Mouse (Mus musculus): ENCODE measurements at regions not wholly inside any gene's neighbourhood (a gene's known extent, or its start where the extent isn't known, plus 50 kb on each side); places are given as distances from the start of the nearest gene placed in this dataset.
"Not testable (repeated sequence)": the region's sequence is repeated elsewhere in the genome, so short reads cannot be mapped to it uniquely, and the experiment has no call there.

- DNase-seq (ENCODE audit: low read depth): no peak
- TF ChIP-seq POLR2A (IDR thresholded peaks at IDR 0.05; ENCODE audit: borderline replicate concordance, extremely low read depth, insufficient read depth, insufficient read length, poor library complexity, severe bottlenecking) (no peak), CTCF (IDR thresholded peaks at IDR 0.05; ENCODE audit: borderline replicate concordance, extremely low read depth, insufficient read depth, insufficient read length) (no peak)
Measured at GRCm38 (mm10) chr17:66206074-66206473, 82.8 kb downstream of the Ddx11 start.

GRCm38 (mm10) chr17:66207653-66208497 lies 84.6 kb downstream of the Ddx11 start:
- not testable (repeated sequence) for DNase-seq (ENCODE audit: low read depth)

- DNase-seq (ENCODE audit: low read depth): not testable (repeated sequence)
Measured at GRCm38 (mm10) chr17:66208803-66209515, 85.6 kb downstream of the Ddx11 start.

- DNase-seq (ENCODE audit: low read depth): no peak
- TF ChIP-seq POLR2A (IDR thresholded peaks at IDR 0.05; ENCODE audit: borderline replicate concordance, extremely low read depth, insufficient read depth, insufficient read length, poor library complexity, severe bottlenecking) (no peak), CTCF (IDR thresholded peaks at IDR 0.05; ENCODE audit: borderline replicate concordance, extremely low read depth, insufficient read depth, insufficient read length) (no peak)
Measured at GRCm38 (mm10) chr17:66211561-66211960, 88.2 kb downstream of the Ddx11 start.

- DNase-seq (ENCODE audit: low read depth): no peak
- TF ChIP-seq CTCF (IDR thresholded peaks at IDR 0.05; ENCODE audit: borderline replicate concordance, extremely low read depth, insufficient read depth, insufficient read length): no peak
Measured at GRCm38 (mm10) chr17:66212616-66213015, 89.3 kb downstream of the Ddx11 start.

GRCm38 (mm10) chr17:66218321-66218720 lies 95.0 kb downstream of the Ddx11 start:
- DNase-seq (ENCODE audit: low read depth): no peak
- no peak for TF ChIP-seq POLR2A (IDR thresholded peaks at IDR 0.05; ENCODE audit: borderline replicate concordance, extremely low read depth, insufficient read depth, insufficient read length, poor library complexity, severe bottlenecking)
- no peak for TF ChIP-seq CTCF (IDR thresholded peaks at IDR 0.05; ENCODE audit: borderline replicate concordance, extremely low read depth, insufficient read depth, insufficient read length)

GRCm38 (mm10) chr17:66219669-66220435 lies 96.5 kb downstream of the Ddx11 start:
- no peak for TF ChIP-seq POLR2A (IDR thresholded peaks at IDR 0.05; ENCODE audit: borderline replicate concordance, extremely low read depth, insufficient read depth, insufficient read length, poor library complexity, severe bottlenecking)
- no peak for TF ChIP-seq CTCF (IDR thresholded peaks at IDR 0.05; ENCODE audit: borderline replicate concordance, extremely low read depth, insufficient read depth, insufficient read length)
- peak; percentile 49 for DNase-seq (ENCODE audit: low read depth)

- TF ChIP-seq CTCF (IDR thresholded peaks at IDR 0.05; ENCODE audit: borderline replicate concordance, extremely low read depth, insufficient read depth, insufficient read length) (peak; percentile 82; the same call in 1 of the 2 replicates), POLR2A (IDR thresholded peaks at IDR 0.05; ENCODE audit: borderline replicate concordance, extremely low read depth, insufficient read depth, insufficient read length, poor library complexity, severe bottlenecking) (no peak)
- peak; percentile 91 for DNase-seq (ENCODE audit: low read depth)
Measured at GRCm38 (mm10) chr17:66221256-66221655, 97.9 kb downstream of the Ddx11 start.

GRCm38 (mm10) chr17:66223711-66224110 lies 100.4 kb downstream of the Ddx11 start:
- DNase-seq (ENCODE audit: low read depth): peak; percentile 63
- TF ChIP-seq POLR2A (IDR thresholded peaks at IDR 0.05; ENCODE audit: borderline replicate concordance, extremely low read depth, insufficient read depth, insufficient read length, poor library complexity, severe bottlenecking) (no peak), CTCF (IDR thresholded peaks at IDR 0.05; ENCODE audit: borderline replicate concordance, extremely low read depth, insufficient read depth, insufficient read length) (no peak)

- no peak for DNase-seq (ENCODE audit: low read depth)
- no peak for TF ChIP-seq POLR2A (IDR thresholded peaks at IDR 0.05; ENCODE audit: borderline replicate concordance, extremely low read depth, insufficient read depth, insufficient read length, poor library complexity, severe bottlenecking)
Measured at GRCm38 (mm10) chr17:66224241-66224640, 100.9 kb downstream of the Ddx11 start.

GRCm38 (mm10) chr17:66232391-66232790 lies 109.1 kb downstream of the Ddx11 start:
- no peak for DNase-seq (ENCODE audit: low read depth)
- no peak for TF ChIP-seq POLR2A (IDR thresholded peaks at IDR 0.05; ENCODE audit: borderline replicate concordance, extremely low read depth, insufficient read depth, insufficient read length, poor library complexity, severe bottlenecking)
- TF ChIP-seq CTCF (IDR thresholded peaks at IDR 0.05; ENCODE audit: borderline replicate concordance, extremely low read depth, insufficient read depth, insufficient read length): no peak

Data from brain, embryonic 14.5 days (tissue).